Mouse (Mus musculus): ENCODE measurements around the gene Rsl1.
"Not testable (repeated sequence)": the region's sequence is repeated elsewhere in the genome, so short reads cannot be mapped to it uniquely, and the experiment has no call there.

Gene Rsl1

GRCm38 (mm10) chr13:67172991-67173722 lies at the start of gene Rsl1:
Rsl1 (plus strand) TSS chr13:67173182.
- peak; percentile 44 to 48 for DNase-seq (ENCODE audit: low read depth in 1 of 2, low spot score in 2 of 2)

DNA sequence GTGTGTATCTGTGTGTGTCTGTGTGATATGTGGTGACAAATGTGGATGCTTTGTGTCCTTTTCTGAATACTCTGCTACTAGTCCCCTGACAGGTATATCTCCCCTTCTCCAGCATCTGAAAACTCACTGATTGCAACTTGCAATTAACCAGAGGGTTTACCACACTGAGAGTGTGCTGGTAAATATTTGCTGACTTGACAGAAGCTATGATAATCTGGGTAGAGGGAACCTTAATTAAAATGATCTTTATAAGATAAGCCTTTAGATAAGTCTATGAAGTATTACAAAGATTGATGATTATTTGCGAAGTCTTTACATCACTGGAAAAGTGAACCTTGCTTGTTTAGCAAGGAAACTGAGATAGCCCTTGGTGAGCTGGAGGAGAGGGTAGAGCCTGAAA lies 48.5 kb upstream of the Rsl1 start:
- DNase-seq (ENCODE audit: low read depth in 1 of 2, low spot score in 2 of 2) = no peak

DNA sequence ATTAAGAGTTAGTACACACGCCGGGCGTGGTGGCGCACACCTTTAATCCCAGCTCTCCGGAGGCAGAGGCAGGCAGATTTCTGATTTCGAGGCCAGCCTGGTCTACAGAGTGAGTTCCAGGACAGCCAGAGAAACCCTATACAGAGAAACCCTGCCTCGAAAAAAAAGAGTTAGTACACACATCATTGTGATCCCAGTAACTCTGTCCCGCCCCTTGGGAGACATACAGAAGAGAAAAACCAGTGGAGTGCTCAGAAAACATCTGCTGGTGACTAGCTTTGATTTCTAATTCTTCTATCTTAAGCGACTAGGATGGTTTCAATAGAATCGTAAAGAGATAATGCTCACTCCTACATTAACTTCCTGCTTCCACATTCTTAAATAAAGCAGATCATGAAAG lies 45.5 kb upstream of the Rsl1 start:
- DNase-seq (ENCODE audit: low read depth in 1 of 2, low spot score in 2 of 2) = not testable (repeated sequence)

DNA sequence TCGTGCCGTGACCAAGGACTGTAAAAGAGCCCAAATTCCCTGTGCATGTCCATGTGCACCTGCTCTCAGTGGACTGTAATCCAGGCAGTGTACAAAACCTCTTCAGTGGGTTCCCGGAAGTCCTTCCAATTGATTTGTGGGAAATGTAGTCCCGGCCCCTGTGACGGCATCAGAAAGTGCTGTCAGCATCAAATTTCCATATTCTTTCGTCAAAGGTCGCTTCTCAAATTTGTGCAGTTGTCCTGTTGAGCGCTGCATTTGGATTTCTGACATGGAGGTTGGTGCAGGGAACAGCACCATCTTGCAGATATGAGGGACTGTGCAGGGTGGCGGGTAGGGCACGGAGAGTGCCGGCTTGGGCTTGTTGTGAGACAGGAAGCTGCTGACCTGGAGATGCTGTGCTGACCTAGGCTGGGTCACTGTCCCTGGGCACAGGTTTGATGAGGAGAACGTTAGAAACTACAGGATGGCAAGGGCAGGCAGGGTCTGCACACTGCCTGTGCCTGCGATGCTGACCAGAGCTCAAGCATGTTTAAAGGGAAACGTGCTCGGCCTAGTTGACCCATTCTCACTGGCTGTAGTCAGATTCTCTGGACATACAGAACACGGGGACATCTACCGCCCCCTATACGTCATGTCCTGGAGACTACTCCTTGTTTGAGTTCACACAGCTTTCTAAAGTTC lies 44.8 kb upstream of the Rsl1 start:
- DNase-seq (ENCODE audit: low read depth in 1 of 2, low spot score in 2 of 2) = peak; percentile 54 to 77

DNA sequence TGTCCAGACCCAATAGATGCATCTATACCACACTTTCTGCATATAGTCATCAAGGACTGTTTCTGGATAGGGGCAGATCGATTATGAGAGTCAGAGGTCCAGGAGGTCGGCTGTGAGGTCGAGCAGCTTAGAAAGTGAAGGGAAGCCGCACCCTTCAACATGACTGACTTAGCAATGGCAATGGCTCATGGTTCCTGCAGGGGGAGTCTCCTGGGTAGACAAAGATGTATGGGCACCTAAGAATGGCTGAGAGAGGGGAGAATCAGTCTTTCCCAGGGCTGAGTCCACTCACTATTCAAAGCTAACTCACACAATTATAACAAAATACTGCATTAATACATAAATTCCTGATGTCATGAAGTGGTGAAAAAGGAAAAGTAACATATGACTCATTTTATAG lies 6.9 kb upstream of the Rsl1 start:
- not testable (repeated sequence) for DNase-seq (ENCODE audit: low read depth in 1 of 2, low spot score in 2 of 2)

- no peak for DNase-seq (ENCODE audit: low read depth in 1 of 2, low spot score in 2 of 2)
Observed at GRCm38 (mm10) chr13:67173723-67174055, 707 bp downstream of the Rsl1 start.

DNA sequence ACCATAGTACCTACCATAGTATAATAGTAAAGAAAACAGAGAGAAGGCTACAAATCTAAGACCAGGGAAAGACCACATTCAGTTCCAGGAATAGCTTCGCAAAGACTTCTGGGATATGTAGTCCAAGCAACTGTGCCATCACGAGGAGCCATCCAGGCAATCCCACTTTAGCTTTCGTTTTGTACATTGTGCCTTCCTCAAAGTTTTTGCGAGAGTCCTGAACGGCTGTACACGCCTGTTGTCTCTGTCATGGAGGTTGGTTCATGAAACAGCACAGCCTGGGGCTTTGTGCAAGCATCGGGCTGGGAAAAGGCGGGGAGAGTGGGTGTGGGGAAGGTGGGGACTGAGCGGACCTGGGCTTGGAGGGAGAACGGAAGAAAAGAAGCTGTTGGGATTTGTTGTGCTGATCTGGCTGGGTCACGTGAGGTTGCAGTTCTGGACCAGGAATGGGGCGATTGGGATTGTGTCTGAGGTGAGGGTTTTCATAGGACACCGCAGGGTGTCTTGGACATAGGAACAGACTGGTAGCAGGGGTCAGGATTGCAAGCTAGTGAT lies 21.4 kb downstream of the Rsl1 start, which contains the start of gene Zfp455:
Gene Zfp455, plus strand, starts transcription at position 167 of the 555 bp plus-strand sequence.
- DNase-seq (ENCODE audit: low read depth in 1 of 2, low spot score in 2 of 2) = peak in 1 of 2 experiments; percentile 22

GRCm38 (mm10) chr13:67201656-67202055 lies 28.7 kb downstream of the Rsl1 start:
- DNase-seq (ENCODE audit: low read depth in 1 of 2, low spot score in 2 of 2) = no peak

GRCm38 (mm10) chr13:67214015-67214607 lies 41.1 kb downstream of the Rsl1 start:
- no peak for DNase-seq (ENCODE audit: low read depth in 1 of 2, low spot score in 2 of 2)

Data from monocyte, adult 2 months (primary cell).